Mouse (Mus musculus) midbrain, postnatal 0 days (tissue): Measurements from ENCODE around the gene Tia1. TPM values are rescaled to one million over a fixed set of nuclear protein-coding genes. Genes with fewer than 3 reads are reported as not detected.

Experiments used
- ATAC-seq: fragments of 200-750 bp; cut with Nextera tagmentation; 2 replicates; pipeline ENCODE4 v1.8.0; 2017; ENCODE audit warnings: moderate number of reproducible peaks, mild to moderate bottlenecking, moderate TSS enrichment, moderate library complexity; ENCODE audit not compliant: low FRiP score
- DNase-seq: peaks from one replicate; pipeline ENCODE4 v3.0.0-alpha.2; 2015; ENCODE audit warnings: low spot score
- H3K27ac ChIP-seq: fragments of 300-500 bp; sonication (generic); 2 replicates; pipeline ENCODE4 v1.5.1; 2014; ENCODE audit warnings: low read depth, mild to moderate bottlenecking, low read length, mixed read lengths
- H3K27me3 ChIP-seq: fragments of 300-500 bp; sonication (generic); 2 replicates; pipeline ENCODE4 v1.6.1; 2014; ENCODE audit warnings: low read length, control low read depth, mixed read lengths; ENCODE audit not compliant: insufficient read depth
- H3K36me3 ChIP-seq: fragments of 300-500 bp; sonication (generic); 2 replicates; pipeline ENCODE4 v1.6.1; 2014; ENCODE audit warnings: low read length, control low read depth, mixed read lengths; ENCODE audit not compliant: insufficient read depth
- H3K4me1 ChIP-seq: fragments of 300-500 bp; sonication (generic); 2 replicates; pipeline ENCODE4 v1.6.1; 2014; ENCODE audit warnings: mild to moderate bottlenecking, control low read depth, antibody characterized with exemption, low read length, mixed read lengths; ENCODE audit not compliant: insufficient read depth
- H3K4me2 ChIP-seq: fragments of 300-500 bp; sonication (generic); 2 replicates; pipeline ENCODE4 v1.6.1; 2014; ENCODE audit warnings: low read depth, mild to moderate bottlenecking, low read length, mixed read lengths; ENCODE audit not compliant: poor library complexity, severe bottlenecking
- H3K4me3 ChIP-seq: fragments of 300-500 bp; sonication (generic); 2 replicates; pipeline ENCODE4 v1.5.1; 2014; ENCODE audit warnings: low read depth, mild to moderate bottlenecking, low read length, moderate library complexity
- H3K9ac ChIP-seq: fragments of 300-500 bp; sonication (generic); replicated peaks from 2 replicates; pipeline ENCODE4 v1.6.1; 2014; ENCODE audit warnings: mild to moderate bottlenecking, low read length, moderate library complexity, mixed read lengths; ENCODE audit not compliant: poor library complexity, severe bottlenecking
- H3K9me3 ChIP-seq: fragments of 300-500 bp; sonication (generic); 2 replicates; pipeline ENCODE4 v1.6.1; 2016; ENCODE audit warnings: low read length, control low read depth
- CTCF ChIP-seq: IDR thresholded peaks from 2 replicates; pipeline ENCODE4 v1.5.1; 2016; ENCODE audit warnings: antibody characterized with exemption, mild to moderate bottlenecking
- WGBS: fragments of 180-500 bp; shearing (Covaris S2); extraction: QIAGEN DNeasy Blood & Tissue Kit; methylation state at CpG from one replicate; pipeline ENCODE4 v1.1.7; 2014; 5-methylcytosine and 5-hydroxymethylcytosine counted together
- polyA plus RNA-seq: library from polyadenylated mRNA; unstranded; fragments of >200 nt; fragmentation: Nextera tagmentation; extraction: Ambion mirVana; gene quantifications from 2 replicates; pipeline ENCODE4 v1.2.1, GENCODE M21; 2015
- total RNA-seq: library from RNA; depleted of rRNA; stranded (reverse); fragments of >200 nt; gene quantifications from 2 replicates; pipeline ENCODE4 v1.2.3, GENCODE M21; 2014; rRNA removed

The Tia1 gene
- 137 and 210 TPM in 2 replicates for total RNA-seq
- polyA plus RNA-seq, result 195 and 212 TPM in 2 replicates

GRCm38 (mm10) chr6:86404100-86404861 lies at the start of gene Tia1:
Tia1 (plus strand) TSS chr6:86404219.
- WGBS, result under 1% methylated on average over 59 of the region's 62 CpGs
- Histone ChIP-seq H3K4me1 (peaks cover 8% of the 10 kb centered on the region; the same call in 1 of the 2 replicates), H3K4me2 (peak within 1 kb of the TSS; percentile 52), H3K9ac (peak within 1 kb of the TSS; percentile 99), H3K36me3 (no peaks in the 10 kb centered on the region), H3K27ac (peak within 1 kb of the TSS; percentile 100), H3K4me3 (peak within 1 kb of the TSS; percentile 85), H3K27me3 (no peaks in the 10 kb centered on the region), H3K9me3 (no peaks in the 10 kb centered on the region)
- TF ChIP-seq CTCF, result no peak; the same call in 1 of the 2 replicates
- DNase-seq (peak; percentile 100), ATAC-seq (peak; percentile 97)

GRCm38 (mm10) chr6:86354948-86355347 lies 49.1 kb upstream of the Tia1 start:
- TF ChIP-seq CTCF, result no peak
- ATAC-seq (no peak), DNase-seq (no peak)
- no peaks in the 10 kb centered on the region for H3K27me3 ChIP-seq
- 53% methylated on average over 3 of the region's 3 CpGs for WGBS
- no peaks in the 10 kb centered on the region for H3K4me1 ChIP-seq
- no peak overlapping the region for H3K27ac ChIP-seq
- no peaks in the 10 kb centered on the region for H3K36me3 ChIP-seq
- H3K4me3 ChIP-seq, result no peak overlapping the region
- no peaks in the 10 kb centered on the region for H3K9me3 ChIP-seq
- no peak overlapping the region for H3K9ac ChIP-seq
- no peak overlapping the region for H3K4me2 ChIP-seq

GRCm38 (mm10) chr6:86356956-86357355 lies 47.1 kb upstream of the Tia1 start:
- 81% methylated on average over 9 of the region's 9 CpGs for WGBS
- H3K4me3 ChIP-seq, result no peak overlapping the region
- DNase-seq, result no peak
- no peak for TF ChIP-seq CTCF
- H3K27me3 ChIP-seq, result no peaks in the 10 kb centered on the region
- no peak overlapping the region for H3K27ac ChIP-seq
- H3K9me3 ChIP-seq, result no peaks in the 10 kb centered on the region
- H3K4me1 ChIP-seq, result no peaks in the 10 kb centered on the region
- ATAC-seq, result no peak
- H3K4me2 ChIP-seq, result no peak overlapping the region
- no peaks in the 10 kb centered on the region for H3K36me3 ChIP-seq
- H3K9ac ChIP-seq, result no peak overlapping the region

- no peaks in the 10 kb centered on the region for H3K27me3 ChIP-seq
- no peaks in the 10 kb centered on the region for H3K36me3 ChIP-seq
- H3K9me3 ChIP-seq, result no peaks in the 10 kb centered on the region
- H3K4me3 ChIP-seq, result no peak overlapping the region
- no peak overlapping the region for H3K27ac ChIP-seq
- H3K4me2 ChIP-seq, result no peak overlapping the region
- TF ChIP-seq CTCF, result no peak
- ATAC-seq, result no peak
- H3K9ac ChIP-seq, result no peak overlapping the region
- H3K4me1 ChIP-seq, result no peaks in the 10 kb centered on the region
- 76% methylated on average over 7 of the region's 7 CpGs for WGBS
- no peak for DNase-seq
These were observed 43.3 kb upstream of the Tia1 start for GRCm38 (mm10) chr6:86360691-86361090.

GRCm38 (mm10) chr6:86361373-86361772 lies 42.6 kb upstream of the Tia1 start:
- H3K4me3 ChIP-seq, result no peak overlapping the region
- DNase-seq (no peak), ATAC-seq (no peak)
- H3K27ac ChIP-seq, result no peak overlapping the region
- H3K9me3 ChIP-seq, result no peaks in the 10 kb centered on the region
- no peaks in the 10 kb centered on the region for H3K36me3 ChIP-seq
- no peak overlapping the region for H3K4me2 ChIP-seq
- 95% methylated on average over 7 of the region's 7 CpGs for whole genome bisulfite sequencing
- no peaks in the 10 kb centered on the region for H3K27me3 ChIP-seq
- H3K4me1 ChIP-seq, result peaks cover 2% of the 10 kb centered on the region; the same call in 1 of the 2 replicates
- no peak overlapping the region for H3K9ac ChIP-seq
- peak; percentile 14; the same call in 1 of the 2 replicates for TF ChIP-seq CTCF

- WGBS, result 1% methylated on average over 17 of the region's 17 CpGs
- peak; percentile 98 for TF ChIP-seq CTCF
- peak; percentile 55 for ATAC-seq
These were observed 39.4 kb upstream of the Tia1 start for GRCm38 (mm10) chr6:86364442-86365141.

More at GRCm38 (mm10) chr6:86364442-86365141, 39.4 kb upstream of the Tia1 start:
- peak; percentile 92 for DNase-seq
- Histone ChIP-seq H3K27me3 (no peaks in the 10 kb centered on the region), H3K27ac (peak overlapping the region; percentile 86), H3K4me2 (peak overlapping the region; percentile 87), H3K4me1 (peaks cover 2% of the 10 kb centered on the region; the same call in 1 of the 2 replicates), H3K9me3 (no peaks in the 10 kb centered on the region), H3K9ac (peak overlapping the region; percentile 79), H3K4me3 (peak overlapping the region; percentile 58), H3K36me3 (peaks cover 7% of the 10 kb centered on the region)
